Mouse (Mus musculus): ENCODE data around the gene Klhdc7a.

- TF ChIP-seq HCFC1 (IDR thresholded peaks at IDR 0.05; ENCODE audit: borderline replicate concordance, insufficient read depth, low read length) = no peak
- TF ChIP-seq CHD2 (IDR thresholded peaks at IDR 0.05; ENCODE audit: low read depth, low read length) = no peak
- TF ChIP-seq ZC3H11A (IDR thresholded peaks at IDR 0.05; ENCODE audit: borderline replicate concordance, low read depth, low read length) = no peak
- TF ChIP-seq MAFK (IDR thresholded peaks at IDR 0.05; ENCODE audit: insufficient read depth, low read depth, low read length) = no peak
Measured at GRCm38 (mm10) chr4:140010728-140011470, 43.1 kb upstream of the Klhdc7a start.

Data from ES-E14 (cell line).